Mouse (Mus musculus) right cerebral cortex, postnatal 4 days (tissue): ENCODE measurements around the gene Tapt1.
"Not testable (repeated sequence)": the region's sequence is repeated elsewhere in the genome, so short reads cannot be mapped to it uniquely, and the experiment has no call there.

Source experiments
- DNase-seq: peaks from one replicate; pipeline ENCODE4 v3.0.0-alpha.2; 2022

The Tapt1 gene

DNA sequence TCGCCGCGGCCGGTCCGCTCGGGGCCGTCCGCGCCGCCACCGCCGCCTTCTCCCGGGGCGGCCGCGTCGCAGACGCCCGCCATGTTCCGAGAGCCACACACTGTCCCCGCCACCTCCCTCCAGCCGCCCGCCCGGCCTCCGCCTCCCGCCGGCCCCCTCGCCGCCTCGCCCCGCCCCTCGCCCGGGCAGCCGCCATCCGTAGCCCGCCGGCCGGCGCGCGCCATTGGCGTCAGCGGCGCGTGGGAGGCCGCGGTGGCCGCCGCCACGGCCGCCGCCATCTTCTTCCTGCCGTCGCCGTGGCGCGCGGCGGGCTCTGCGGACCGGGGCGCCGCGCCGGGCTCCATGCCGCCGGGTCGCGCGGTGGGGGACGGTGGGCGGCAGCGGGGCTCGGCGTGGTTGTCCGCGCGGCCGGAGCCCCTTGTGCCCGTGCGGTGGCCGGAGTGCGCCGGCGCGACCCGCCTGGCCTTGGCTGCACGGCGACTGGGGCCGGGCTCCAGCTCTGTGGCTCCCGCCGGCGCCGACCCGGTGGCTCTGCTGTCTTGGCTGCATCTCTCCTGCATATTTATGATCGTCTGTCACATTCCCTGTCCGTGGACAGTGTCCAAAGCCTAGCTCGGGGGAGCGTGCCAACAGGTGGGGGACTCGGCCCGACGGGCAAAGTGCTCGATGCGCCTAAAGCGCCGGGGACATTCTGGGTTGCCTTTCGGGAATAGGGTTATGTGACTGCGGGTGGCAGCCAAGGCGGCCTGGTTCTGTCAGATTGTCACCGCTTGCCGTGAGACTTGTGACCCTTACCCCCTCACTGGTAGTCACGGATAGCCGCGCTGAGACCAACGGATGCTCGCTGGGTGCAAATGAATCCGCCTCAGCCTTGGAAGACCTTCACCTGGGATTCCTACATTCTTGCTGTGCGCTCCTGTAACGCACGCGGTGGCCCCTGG, at the start of gene Tapt1:
Gene Tapt1 (minus strand): TSS at position 106 of the 941 bp plus-strand sequence.
- DNase-seq, result peak; percentile 83

DNA sequence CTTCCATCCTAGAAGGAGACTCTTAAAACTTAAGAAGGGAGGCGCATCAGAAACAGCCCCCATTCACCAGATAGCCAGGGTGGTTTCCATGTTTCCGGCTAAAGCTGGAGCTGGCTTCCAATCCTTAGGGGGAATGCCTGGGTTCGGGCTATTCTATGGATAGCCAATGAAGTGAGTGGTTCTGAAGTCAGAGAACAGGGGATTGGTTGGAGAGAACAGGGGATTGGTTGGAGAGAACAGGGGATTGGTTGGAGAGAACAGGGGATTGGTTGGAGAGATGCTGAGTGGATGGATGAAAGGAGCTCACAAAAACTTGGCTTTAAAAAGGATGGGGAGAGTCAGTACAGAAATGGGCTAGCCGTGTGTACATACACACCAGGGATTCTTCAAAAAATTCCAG, 45.1 kb upstream of the Tapt1 start:
- no peak for DNase-seq

DNA sequence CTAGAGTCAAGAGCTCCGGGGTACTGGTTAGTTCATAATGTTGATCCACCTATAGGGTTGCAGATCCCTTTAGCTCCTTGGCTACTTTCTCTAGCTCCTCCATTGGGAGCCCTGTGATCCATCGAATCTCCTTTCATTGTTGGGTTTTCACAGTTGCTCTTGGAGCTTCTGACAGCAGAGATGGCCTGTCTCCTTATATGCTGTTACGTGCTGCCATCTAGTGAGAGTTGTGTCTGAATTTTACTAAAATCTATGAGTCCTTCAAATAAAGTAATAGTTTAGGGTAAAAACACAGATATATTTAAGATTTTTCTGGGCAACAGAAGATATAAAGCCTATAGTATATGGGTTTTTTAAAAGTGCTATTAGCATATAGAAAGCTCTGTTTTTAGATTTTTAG, 42.1 kb upstream of the Tapt1 start:
- not testable (repeated sequence) for DNase-seq

DNA sequence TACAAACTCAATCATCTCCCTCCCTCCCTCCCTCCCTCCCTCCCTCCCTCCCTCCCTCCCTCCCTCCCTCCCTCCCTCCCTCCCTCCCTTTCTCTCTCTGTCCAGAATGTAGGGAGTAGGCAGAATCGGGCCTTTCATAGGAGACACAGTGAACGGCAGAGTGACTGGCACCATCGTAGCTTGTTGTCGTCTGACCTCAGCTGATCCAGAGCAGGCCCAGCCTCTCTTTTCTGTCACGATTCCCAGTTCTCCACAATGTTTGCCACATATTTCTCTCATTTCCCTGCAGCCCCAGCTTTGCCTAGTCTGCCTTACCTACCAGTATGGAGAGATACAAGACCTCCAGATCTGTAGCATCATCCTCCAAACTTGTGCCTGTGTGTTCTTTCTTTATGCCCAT, 35.3 kb upstream of the Tapt1 start:
- DNase-seq, result no peak

DNA sequence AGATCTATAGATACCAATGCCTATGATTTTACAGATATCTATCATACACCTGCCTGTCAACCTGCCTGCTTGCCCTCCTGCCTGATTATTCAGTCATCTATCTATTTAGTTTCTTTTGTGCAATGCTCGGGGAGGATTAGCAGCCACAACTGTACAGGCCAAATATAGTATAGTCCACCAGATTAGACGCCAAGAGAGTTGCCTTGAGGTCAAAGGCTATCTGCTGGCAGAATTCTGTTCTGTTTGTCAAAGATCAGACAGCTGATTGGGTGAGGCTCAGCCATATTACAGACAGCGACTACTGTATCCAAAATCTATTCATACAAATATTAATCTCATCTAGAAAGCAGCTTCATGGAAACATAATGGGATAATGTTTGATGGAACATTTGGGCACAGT, 34.7 kb upstream of the Tapt1 start:
- DNase-seq, result no peak

DNA sequence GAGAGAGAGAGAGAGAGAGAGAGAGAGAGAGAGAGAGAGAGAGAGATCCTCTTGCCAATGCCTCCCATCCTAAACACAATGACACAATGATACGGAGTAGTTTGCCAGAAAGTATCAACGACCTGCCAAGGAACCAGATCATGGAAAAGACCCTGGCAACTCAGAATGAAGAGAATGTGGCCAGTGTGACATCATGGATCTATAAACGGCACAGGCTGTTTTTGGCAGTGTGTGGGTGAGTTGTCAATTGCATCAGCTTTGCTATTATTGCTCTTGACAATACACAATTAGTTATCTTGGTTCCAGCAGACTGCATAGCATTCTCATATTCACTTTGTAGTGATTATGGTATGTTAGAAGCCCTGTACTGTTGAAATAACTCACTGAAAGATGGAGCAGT, 33.3 kb upstream of the Tapt1 start:
- no peak for DNase-seq

DNA sequence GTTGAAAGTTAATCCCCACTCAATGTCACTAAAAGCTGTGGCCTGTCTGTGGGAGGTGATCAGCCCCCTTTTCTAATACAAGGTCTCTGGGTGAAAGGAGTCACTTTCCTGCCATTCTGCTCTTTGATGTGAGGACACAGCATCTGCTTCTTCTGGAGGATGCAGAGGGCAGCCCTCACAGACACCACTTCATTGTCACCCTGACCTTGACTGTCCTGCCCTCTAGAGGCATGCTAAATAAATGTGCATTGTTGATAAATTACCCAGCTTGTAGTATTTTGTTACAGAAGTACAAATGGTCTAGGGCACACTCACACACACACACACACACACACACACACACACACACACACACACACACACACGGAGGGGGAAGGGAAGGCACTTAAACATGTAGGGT, 31.7 kb upstream of the Tapt1 start:
- no peak for DNase-seq

DNA sequence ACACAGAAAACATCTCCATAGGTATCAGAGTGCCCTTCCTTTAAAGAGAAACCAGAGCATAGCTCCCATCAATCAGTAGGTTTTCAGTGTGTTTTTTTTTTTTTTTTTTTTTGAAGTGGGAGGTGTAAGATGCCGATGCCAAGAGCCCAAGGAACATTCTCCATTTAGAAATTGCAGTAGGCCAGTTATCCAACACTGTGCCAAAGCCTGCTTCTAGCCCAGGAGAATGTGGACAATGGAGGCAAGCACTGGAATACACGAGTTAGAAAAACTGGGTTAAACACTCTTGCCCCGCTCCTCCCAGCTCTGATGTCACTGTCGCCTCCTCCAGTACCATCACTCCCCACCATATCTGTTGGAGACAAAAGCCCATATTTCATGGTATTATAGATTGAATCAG, 31.0 kb upstream of the Tapt1 start:
- no peak for DNase-seq

DNA sequence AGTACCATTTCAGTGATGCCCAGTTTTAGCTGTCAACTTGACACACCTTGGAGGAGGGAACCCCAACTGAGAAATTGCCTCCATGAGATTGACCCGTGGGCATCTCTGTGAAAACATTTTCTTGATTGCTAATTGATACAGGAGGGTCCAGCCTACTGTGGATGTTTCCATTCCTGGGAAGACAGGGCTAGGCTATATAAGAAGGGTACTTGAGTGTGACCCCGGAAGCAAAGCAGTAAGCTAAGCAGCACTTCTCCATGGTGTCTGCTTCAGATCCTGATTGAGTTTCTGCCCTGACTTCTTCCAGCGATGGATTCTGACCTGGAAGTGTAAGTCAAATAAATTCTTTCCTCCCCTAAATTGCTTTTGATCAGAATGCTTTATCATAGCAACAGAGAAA, 30.1 kb upstream of the Tapt1 start:
- DNase-seq, result no peak

DNA sequence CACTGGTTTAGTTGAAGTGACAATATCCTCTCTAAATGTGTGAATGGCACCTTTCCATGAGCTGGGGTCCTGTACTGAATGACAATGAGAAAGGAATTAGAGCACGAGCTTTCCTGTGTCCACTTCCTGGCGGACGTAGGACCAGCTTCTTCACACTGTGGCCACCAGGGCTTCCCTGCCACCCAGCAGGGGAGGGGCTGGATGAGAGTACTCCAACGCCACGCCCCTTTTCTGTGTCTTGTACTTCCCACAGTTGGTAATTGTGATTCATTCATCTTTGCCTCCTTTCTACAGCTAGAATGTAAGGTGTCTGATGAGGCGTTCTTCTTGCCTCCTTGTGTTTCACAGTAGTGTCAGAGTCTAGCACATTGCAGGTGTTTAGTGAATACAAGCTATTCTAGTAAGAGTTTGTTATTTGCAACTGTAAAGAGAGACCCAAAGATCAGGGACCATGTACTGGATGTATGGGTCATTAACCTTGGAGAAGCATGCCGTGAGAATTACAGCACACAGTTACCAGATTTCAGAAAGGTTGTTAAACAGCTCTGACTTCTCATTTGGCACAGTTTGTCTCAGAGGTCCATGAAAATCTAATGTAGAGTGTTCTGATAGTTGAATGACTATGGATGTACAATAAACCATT, 29.5 kb upstream of the Tapt1 start:
- DNase-seq, result no peak

DNA sequence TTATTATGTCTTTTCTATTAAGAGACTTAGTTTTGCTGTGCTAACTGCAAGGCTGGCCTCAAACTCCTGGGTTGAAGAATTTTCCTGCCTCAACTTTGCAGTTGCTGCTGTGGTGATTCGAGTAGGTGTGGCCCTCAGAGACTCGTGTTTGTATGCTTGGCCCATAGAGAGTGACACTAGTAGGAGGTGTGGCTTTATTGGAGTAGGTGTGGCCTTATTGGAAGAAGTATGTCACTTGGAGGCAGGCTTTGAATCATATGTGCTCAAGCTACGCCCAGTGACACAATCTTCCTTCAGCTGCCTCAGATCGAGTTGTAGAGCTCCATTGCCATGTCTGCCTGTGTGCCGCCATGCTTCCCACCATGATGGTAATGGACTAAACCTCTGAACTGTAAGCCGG, 27.0 kb upstream of the Tapt1 start:
- no peak for DNase-seq

DNA sequence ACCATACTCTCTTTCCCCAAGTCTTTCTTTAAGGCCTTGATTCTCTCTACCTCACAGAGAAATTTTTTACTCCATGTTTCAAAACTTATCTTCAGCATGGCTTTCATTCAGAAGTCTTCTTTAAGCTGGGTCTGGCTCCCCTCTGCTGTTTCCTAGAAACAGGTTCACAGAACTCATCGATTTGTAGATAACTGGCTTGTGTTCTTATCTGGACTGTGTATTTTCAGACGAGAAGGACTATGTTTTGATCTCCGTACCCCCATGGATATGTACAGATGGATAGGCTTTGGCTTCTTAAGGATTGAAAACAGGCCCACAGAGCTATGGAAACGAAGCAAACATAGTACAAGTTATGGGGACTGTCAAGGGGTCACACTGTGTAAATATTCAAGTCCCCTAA, 26.0 kb upstream of the Tapt1 start:
- no peak for DNase-seq

DNA sequence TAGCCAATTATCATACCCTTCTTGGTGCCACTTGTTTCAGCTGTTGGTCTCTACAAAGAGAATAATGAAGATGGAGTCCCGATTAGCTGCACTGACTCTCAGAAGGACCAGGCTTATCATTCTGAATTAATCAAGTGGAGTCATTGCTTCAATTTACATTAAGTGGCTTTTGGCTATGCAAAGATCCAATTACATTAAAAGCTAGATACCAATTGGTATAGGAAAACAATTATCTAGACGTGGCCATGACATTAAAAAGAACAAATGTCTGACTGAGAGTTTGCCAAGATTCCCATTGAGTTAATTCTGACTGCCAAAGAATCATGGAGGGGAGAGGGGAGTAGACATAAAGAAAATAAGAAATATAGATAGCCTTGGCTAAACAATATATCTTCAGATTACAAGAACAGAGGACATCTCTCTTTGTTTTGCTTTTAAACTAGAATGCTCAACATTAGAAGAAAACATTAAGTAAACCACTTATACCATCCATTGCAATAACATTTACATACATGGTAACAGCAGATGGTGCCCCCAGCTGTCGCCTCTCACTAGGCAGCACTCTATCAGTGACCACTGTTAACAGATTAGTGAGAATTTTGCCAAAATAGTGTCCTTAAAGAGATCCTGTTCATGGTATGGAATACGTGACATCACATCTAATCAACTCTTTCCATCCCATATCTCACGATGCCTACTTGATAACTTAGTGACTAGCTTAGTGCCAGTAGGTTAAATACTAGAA, 24.0 kb upstream of the Tapt1 start:
- no peak for DNase-seq

DNA sequence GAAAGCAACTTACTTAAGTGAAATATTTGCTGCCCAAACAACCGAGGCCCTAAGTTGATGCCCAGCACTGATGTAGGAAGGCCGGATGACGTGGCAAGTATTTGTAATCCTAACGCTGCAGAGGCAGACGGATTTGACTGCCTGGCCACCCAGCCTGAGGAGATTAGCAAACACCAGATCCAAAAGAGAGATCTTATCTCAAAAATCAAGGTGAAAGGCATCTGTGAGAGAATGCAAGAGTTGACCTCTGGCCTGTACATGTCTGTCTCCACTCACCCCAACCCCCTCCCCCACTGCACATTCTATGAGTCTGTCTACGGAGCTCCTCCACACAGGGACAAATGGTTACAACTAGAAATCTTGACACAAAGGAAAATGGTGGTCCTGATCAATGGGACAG, 22.9 kb upstream of the Tapt1 start:
- DNase-seq, result no peak

DNA sequence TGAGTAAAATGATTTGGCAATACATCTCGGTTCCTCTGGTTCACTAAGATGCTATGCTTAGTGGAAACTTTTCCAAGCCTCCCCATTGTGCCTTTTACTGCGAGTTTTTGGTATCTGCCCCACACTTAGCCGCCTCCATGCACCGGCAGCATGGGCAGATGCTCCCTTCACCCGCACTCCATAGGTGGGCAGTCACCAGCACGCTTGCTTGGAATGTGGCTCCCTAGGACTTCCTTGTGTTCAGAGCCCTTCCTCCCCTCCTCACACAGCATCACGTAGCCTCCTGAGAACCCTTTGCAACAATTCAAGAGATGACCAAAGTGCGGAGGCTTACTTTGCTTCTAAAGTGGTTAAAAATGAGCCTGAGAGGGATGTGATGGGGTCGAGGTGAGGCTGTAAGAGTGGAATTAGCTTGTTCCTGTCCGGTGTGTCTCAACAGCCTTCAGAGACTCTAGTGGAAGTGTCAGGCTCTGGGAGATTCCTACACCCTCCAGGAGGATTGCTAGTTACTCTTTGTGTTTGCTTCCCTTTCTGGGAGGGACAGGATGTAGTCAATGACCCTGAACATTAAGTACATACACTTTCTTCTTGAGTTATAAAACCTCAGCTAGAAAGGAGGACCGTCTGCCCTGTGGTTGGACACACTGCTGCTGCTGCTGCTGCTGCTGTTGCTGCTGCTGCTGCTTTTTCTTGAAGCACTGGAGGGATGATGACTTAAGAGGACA, 20.2 kb upstream of the Tapt1 start:
- DNase-seq, result no peak

DNA sequence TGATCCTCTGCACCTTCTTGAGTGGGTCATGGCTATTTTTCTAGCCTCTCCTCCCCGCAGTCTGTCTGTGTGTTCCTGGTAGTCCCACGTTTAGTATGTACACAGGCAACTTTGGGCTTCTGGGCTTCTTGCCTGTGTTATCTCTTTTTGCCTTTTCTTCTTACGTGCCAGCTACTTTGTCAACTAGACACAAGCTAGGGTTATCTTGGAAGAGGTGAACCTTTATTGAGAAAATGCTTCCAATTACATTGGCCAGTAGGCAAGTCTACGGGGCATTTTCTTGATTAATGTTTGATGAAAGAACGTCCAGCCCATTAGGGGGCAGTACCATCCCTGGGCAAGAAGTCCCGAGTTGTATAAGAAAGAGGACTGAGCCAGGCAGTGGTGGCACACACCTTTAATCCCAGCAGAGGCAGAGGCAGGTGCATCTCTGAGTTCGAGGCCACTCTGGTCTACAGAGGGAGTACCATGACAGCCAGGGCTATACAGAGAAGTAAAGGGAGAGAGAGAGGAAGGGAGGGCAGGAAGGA, 18.5 kb upstream of the Tapt1 start:
- DNase-seq, result no peak

DNA sequence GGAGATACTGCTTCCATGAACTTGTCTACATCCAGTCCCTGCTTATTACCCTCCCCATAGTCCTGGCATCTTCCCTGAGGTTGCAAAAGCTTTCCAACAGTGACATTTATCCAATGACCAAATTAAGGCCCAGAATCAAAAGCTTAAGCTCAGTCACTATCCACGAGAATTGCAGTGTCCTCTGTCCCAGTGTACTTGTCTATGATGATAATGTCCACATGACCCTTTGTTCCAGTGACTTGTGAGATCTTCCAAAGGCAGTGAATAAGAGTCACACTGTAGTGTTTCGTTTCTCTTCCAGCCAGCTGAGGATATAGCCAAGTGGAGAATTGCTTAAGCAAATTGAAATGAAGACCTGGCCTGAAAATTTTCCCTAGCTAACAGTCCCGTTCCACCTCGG, 16.4 kb upstream of the Tapt1 start:
- DNase-seq, result no peak

DNA sequence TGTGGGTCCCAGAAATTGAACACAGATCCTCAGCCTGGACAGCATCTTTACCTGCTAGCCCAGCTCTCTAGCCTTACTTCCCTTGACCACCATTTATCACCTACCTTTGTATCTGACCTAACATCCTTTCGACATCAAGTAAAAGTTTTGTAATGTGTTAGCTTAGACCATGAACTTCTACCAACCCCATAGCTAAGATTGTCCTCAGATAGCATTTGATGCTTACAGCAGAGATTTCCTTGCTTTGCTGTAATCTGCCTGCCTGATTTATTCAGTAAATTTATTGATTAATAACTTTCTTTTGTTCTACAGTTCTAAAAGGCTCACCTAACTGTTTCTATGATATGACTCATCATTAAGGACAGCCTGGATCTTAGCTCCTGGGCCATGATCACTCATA, 15.3 kb upstream of the Tapt1 start:
- DNase-seq, result no peak

DNA sequence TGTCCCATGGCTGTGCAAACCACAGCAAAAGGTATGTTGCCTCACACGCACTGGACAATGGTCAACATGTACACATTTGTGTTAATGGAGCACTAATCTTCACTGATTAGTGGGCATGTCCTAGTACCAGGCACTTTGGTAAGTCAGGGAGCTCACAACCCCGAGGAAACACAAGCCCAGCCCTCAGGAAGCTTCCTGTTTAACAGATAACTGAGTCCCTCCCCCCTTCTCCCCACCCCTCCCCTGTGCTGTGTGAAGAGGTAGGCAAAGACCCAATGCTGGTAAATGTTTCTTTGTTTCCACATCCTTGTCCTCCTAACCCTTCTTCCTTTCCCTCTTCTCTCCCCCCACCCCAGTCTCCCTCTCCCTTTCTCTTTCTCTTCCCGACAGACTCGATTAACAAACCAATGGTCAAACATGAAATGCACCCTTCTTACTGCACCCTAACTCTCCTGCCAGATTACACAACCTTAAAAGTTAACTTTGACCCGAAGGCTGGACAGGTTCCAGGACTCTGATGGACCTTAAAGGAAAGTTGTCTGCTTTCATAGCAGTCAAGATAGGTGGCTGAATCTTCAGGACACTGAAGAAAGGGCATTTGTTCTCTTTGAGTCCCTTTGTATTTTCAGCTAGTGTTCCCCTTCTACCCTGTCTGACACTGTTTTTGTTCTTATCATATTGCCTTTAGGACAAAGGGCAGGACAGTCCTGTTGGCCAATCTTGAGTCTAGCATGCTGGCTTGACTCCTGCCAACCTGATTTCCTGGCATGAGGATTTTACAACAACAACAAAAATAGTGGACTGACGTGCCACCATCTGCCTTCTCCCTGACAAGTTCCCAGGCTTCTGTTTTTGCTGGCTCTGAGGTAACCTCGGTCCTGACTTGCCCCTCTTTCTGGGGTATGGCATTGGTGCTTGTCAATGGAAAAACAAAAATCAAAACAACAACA, 13.0 kb upstream of the Tapt1 start:
- DNase-seq, result no peak

DNA sequence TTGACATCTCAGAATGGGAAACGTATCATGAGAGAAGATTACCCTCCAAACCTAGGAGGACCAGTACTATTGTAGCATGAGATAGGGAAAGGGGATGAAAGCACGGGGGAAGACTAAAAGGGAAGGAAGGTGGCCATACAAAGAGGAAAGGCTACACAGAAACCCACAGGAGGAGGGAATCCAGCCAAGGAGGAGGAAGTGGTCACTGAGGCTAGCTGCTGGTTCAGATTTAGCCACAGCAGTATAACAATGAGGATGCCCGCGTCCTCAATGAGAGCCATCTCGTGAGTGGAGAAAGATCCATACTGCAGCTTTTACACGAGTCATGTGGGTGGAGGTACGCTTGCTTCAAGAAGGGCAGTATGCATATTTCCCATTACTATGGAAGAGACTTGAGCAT, 11.8 kb upstream of the Tapt1 start:
- no peak for DNase-seq

DNA sequence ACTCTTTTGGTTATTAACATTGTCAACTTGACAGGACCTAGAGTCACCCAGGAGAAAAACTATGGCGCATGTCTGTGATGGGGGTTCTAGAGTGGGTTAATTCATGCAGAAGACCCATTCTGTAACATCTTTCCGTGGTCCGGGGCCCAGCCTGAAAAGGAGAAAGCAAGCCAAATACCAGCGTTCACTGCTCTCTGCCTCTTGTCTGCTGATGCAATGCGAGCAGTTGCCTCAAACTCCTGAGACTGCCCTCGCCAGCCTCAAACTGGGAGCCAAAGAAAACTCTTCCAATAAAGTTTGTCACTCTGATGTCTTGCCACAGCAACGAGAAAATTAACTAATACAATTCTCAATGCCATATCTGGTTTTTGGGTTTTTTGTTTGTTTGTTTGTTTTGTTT, 8.2 kb upstream of the Tapt1 start:
- no peak for DNase-seq

DNA sequence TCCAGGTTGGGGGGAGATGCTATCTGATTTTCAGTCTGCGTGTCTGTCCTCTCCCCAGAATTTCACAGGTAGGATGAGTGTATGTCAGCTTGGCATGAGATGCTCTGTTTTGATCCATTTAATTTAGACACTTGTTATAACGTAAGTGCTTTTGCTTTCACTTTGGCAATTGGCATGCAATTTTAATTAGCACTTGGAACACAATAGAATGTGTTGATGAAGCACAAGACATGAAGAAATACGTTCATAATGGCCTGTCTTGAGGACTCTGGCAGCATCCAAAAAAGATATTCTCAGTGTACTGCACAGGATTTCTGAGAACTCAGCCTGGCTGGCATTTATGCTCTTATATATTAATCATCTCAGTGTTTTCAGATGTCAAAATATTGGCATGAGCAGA, 7.5 kb upstream of the Tapt1 start:
- no peak for DNase-seq
